9 mouse cellular contexts compared by ENCODE assay signal in the genomic region with DNA sequence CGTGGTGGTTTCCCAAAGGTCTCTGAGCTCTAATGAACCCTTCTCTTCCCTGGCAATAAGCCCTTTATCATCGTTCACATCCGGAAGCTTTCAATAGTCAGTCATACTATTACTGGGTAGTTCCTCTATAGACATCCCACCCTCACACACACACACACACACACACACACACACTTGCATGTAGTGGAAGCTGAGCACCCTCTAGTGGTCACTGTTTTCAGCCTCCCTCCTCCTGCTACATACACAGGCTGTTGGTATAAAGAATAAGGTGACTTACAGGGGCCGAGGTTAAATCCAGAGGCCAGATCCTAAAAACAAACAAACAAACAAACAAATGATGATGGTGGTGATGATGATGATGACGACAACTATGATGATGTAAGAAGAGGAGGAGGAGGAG.
A peak's percentile ranks its signal among the peaks of the same experiment; 100 is the strongest.
DNase-seq lines count a peak whose midpoint lies in the region; ATAC-seq and TF ChIP-seq lines count a peak whose summit lies in the region.
"Had no signal": no experiment of that assay in that cellular context is flagged by ENCODE, and none has a peak within 500 bp of the region (broad histone marks: within the 10 kb centered on the region; RNA-seq: fewer than 3 reads in every experiment).

No protein-coding gene starts in this region.

- peak; percentile 85 for TF ChIP-seq CTCF in midbrain, postnatal 0 days (IDR thresholded peaks at IDR 0.05)

- H3K27ac ChIP-seq in forebrain, embryonic 13.5 days, result no peak overlapping the region
- H3K27ac ChIP-seq in midbrain, postnatal 0 days (ENCODE audit: low read depth, low read length), result no peak overlapping the region
- H3K27ac ChIP-seq: hindbrain, embryonic 15.5 days had no signal

- no peaks in the 10 kb centered on the region for H3K27me3 ChIP-seq in forebrain, embryonic 13.5 days
- H3K27me3 ChIP-seq in midbrain, postnatal 0 days (ENCODE audit: insufficient read depth, low read length), result no peaks in the 10 kb centered on the region
- H3K27me3 ChIP-seq: hindbrain, embryonic 15.5 days had no signal

- H3K4me3 ChIP-seq in forebrain, embryonic 13.5 days, result no peak overlapping the region
- no peak overlapping the region for H3K4me3 ChIP-seq in midbrain, postnatal 0 days (ENCODE audit: low read depth, low read length)
- H3K4me3 ChIP-seq: hindbrain, embryonic 15.5 days had no signal

- ATAC-seq in forebrain, embryonic 13.5 days, result peak; percentile 62; the same call in 1 of the 2 replicates
- no peak for ATAC-seq in midbrain, postnatal 0 days (ENCODE audit: low FRiP score)

- H3K4me1 ChIP-seq in forebrain, embryonic 13.5 days, result no peaks in the 10 kb centered on the region
- H3K4me1 ChIP-seq in midbrain, postnatal 0 days (ENCODE audit: insufficient read depth, low read length), result no peaks in the 10 kb centered on the region
- H3K4me1 ChIP-seq: hindbrain, embryonic 15.5 days had no signal

- 65% methylated on average over 5 of the region's 5 CpGs for WGBS in forebrain, embryonic 13.5 days
- WGBS in midbrain, postnatal 0 days, result 61% methylated on average over 5 of the region's 5 CpGs

- peak; percentile 32 for DNase-seq in gastrocnemius, postnatal 10 days
- no peak for DNase-seq in gastrocnemius, adult 8-10 months (ENCODE audit: low spot score in 2 of 2)
- DNase-seq in 3134 (ENCODE audit: extremely low read depth, insufficient read length, low spot score), result peak; percentile 4
- DNase-seq in adrenal gland, postnatal 36 days, result peak; percentile 25 to 46
- peak; percentile 13 to 30 for DNase-seq in layer of hippocampus, adult 8-10 months (ENCODE audit: low spot score in 2 of 2)
- DNase-seq in midbrain, postnatal 0 days (ENCODE audit: low spot score), result peak; percentile 78
- no peak for DNase-seq in T-cell, adult 2 months (ENCODE audit: low spot score)

- H3K9me3 ChIP-seq in forebrain, embryonic 13.5 days (replicated peaks), result no peaks in the 10 kb centered on the region
- H3K9me3 ChIP-seq in midbrain, postnatal 0 days (ENCODE audit: low read length), result no peaks in the 10 kb centered on the region
- H3K9me3 ChIP-seq: hindbrain, embryonic 15.5 days had no signal

- no peaks in the 10 kb centered on the region for H3K36me3 ChIP-seq in forebrain, embryonic 13.5 days (ENCODE audit: poor library complexity, severe bottlenecking)
- no peaks in the 10 kb centered on the region for H3K36me3 ChIP-seq in midbrain, postnatal 0 days (ENCODE audit: insufficient read depth, low read length)
- H3K36me3 ChIP-seq: hindbrain, embryonic 15.5 days had no signal

- no peak overlapping the region for H3K9ac ChIP-seq in forebrain, embryonic 13.5 days
- H3K9ac ChIP-seq in midbrain, postnatal 0 days (replicated peaks; ENCODE audit: low read length, poor library complexity, severe bottlenecking), result no peak overlapping the region
- H3K9ac ChIP-seq: hindbrain, embryonic 15.5 days had no signal

- no peak overlapping the region for H3K4me2 ChIP-seq in forebrain, embryonic 13.5 days
- no peak overlapping the region for H3K4me2 ChIP-seq in midbrain, postnatal 0 days (ENCODE audit: low read depth, low read length, poor library complexity, severe bottlenecking)
- H3K4me2 ChIP-seq: hindbrain, embryonic 15.5 days had no signal

Comparison
In these comparisons a context has a peak if more than half of its experiments do, and no peak if none do; other contexts are left out.
1. DNase-seq: peak in gastrocnemius, postnatal 10 days (single experiment), 3134 (single experiment), adrenal gland, postnatal 36 days (2 of 2), layer of hippocampus, adult 8-10 months (2 of 2) and midbrain, postnatal 0 days (single experiment); none in gastrocnemius, adult 8-10 months (0 of 2) and T-cell, adult 2 months (single experiment).